Mouse (Mus musculus) embryo, embryonic 10.5 days (tissue): Measurements from ENCODE around the gene Dlg3.
A peak's percentile ranks its signal among the peaks of the same experiment; 100 is the strongest.

Experiments used
- DNase-seq: peaks from one replicate; pipeline ENCODE4 v3.0.0-alpha.2; 2015; ENCODE audit warnings: low spot score

The Dlg3 gene

GRCm38 (mm10) chrX:100797851-100798527, 30.5 kb downstream of the Dlg3 start:
- DNase-seq = no peak

GRCm38 (mm10) chrX:100800643-100801042, 33.1 kb downstream of the Dlg3 start:
- DNase-seq = peak; percentile 5

- DNase-seq = no peak
Observed at GRCm38 (mm10) chrX:100802034-100802433, 34.5 kb downstream of the Dlg3 start.

- no peak for DNase-seq
Observed at GRCm38 (mm10) chrX:100811129-100811528, 43.6 kb downstream of the Dlg3 start.

- DNase-seq = no peak
Observed at GRCm38 (mm10) chrX:100814139-100814538, 46.6 kb downstream of the Dlg3 start.

- no peak for DNase-seq
Observed at GRCm38 (mm10) chrX:100815766-100816165, 48.2 kb downstream of the Dlg3 start.

GRCm38 (mm10) chrX:100818681-100819080, 51.2 kb downstream of the Dlg3 start:
- DNase-seq = no peak

GRCm38 (mm10) chrX:100821149-100821548, 53.6 kb downstream of the Dlg3 start:
- peak; percentile 14 for DNase-seq

- no peak for DNase-seq
Observed at GRCm38 (mm10) chrX:100825557-100825956, 58.0 kb downstream of the Dlg3 start.

GRCm38 (mm10) chrX:100832806-100833205, 65.3 kb downstream of the Dlg3 start:
- DNase-seq = no peak

GRCm38 (mm10) chrX:100839211-100839610, 71.7 kb downstream of the Dlg3 start:
- DNase-seq = no peak
